Mouse (Mus musculus) MEL (cell line): Measurements from ENCODE around the gene Cracr2a.

ENCODE experiments used
- CTCF ChIP-seq, 3 experiments: IDR thresholded peaks in 2 of 3; conservative IDR thresholded peaks in 1 of 3; 2 replicates each; pipeline ENCODE4 v1.5.1; 2011 to 2012; ENCODE audit warnings: low read length in 3 of 3, low read depth in 2 of 3, mild to moderate bottlenecking in 2 of 3, improper control_type of control experiment in 1 of 3, inconsistent platforms in 1 of 3, mixed read lengths in 1 of 3, moderate library complexity in 1 of 3; ENCODE audit not compliant: control insufficient read depth in 1 of 3, insufficient read depth in 1 of 3, poor library complexity in 1 of 3, severe bottlenecking in 1 of 3
- JUND ChIP-seq: IDR thresholded peaks from 2 replicates; pipeline ENCODE4 v1.6.1; 2011; ENCODE audit warnings: low read depth, mild to moderate bottlenecking, improper control_type of control experiment, low read length
- ZC3H11A ChIP-seq: IDR thresholded peaks from 2 replicates; pipeline ENCODE4 v1.6.1; 2012; ENCODE audit warnings: low read depth, mild to moderate bottlenecking, inconsistent platforms, low read length, improper control_type of control experiment

DNA sequence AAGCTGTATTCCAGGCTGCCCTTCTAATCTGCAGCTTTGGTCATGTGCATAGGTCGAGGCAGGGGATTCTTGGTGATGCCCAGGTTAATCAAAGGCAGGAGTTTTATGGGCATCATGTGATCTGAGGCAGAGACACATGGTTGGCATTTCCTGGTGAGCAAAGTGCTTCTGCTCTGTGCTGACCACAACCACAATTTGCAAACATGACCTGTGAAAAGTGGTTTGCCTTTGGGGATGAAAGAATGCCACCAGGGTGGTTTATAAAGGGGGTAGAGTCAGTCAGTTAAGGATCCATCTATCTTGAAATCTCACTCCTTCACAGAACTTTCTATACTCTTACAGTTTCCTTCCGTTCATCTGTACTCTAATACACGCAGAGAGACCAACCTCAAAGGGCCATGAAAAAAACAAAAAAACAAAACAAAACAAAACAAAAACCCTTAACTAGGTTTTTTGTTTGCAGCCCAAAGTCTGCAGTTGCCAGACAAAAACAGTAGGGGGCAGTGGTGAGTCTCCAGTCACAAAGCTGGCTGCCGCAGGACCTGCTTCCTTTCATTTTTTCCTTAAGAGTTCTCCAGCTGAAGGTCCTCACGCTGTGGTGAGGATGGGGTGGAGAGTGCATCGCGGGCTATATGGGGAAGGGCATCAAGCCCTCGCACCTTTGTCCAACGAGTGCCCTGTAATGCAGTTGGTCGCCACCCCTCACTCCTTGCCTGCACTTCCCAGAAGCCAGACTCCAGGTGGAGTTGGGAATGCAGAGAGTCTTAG is 56.3 kb downstream of the Cracr2a start:
- TF ChIP-seq CTCF (IDR thresholded peaks at IDR 0.05 in 2 of 3, conservative IDR thresholded peaks at IDR 0.05 in 1 of 3; ENCODE audit: control insufficient read depth in 1 of 3, insufficient read depth in 1 of 3, low read depth in 2 of 3, low read length in 3 of 3, poor library complexity in 1 of 3, severe bottlenecking in 1 of 3) (peak; percentile 48 to 79 (median 63)), ZC3H11A (no peak), JUND (no peak)
